Mouse (Mus musculus): ENCODE data around the gene Pip4p1.

Pip4p1 gene

GRCm38 (mm10) chr14:50892541-50893459, 37.9 kb downstream of the Pip4p1 start:
- DNase-seq (ENCODE audit: low spot score in 2 of 2): no peak

- DNase-seq (ENCODE audit: low spot score in 2 of 2): no peak
These were observed 38.6 kb downstream of the Pip4p1 start for GRCm38 (mm10) chr14:50892091-50892490.

GRCm38 (mm10) chr14:50891621-50892020, 39.0 kb downstream of the Pip4p1 start:
- DNase-seq (ENCODE audit: low spot score in 2 of 2): no peak

- no peak for DNase-seq (ENCODE audit: low spot score in 2 of 2)
These were observed 54.3 kb downstream of the Pip4p1 start for GRCm38 (mm10) chr14:50876236-50876950.

All from urinary bladder, adult 18-20 months (tissue).